Mouse (Mus musculus) heart, postnatal 0 days (tissue): ENCODE data around the gene Nckap5. TPM values are rescaled to one million over a fixed set of nuclear protein-coding genes. Genes with fewer than 3 reads are reported as not detected.

Experiments
- ATAC-seq: fragments of 200-750 bp; cut with Nextera tagmentation; 2 replicates; pipeline ENCODE4 v1.8.0; 2017; ENCODE audit warnings: low read depth, moderate number of reproducible peaks, moderate library complexity; ENCODE audit not compliant: insufficient read depth
- DNase-seq: peaks from one replicate; pipeline ENCODE4 v3.0.0-alpha.2; 2016; ENCODE audit warnings: low spot score
- H3K27ac ChIP-seq: fragments of 300-500 bp; sonication (generic); 2 replicates; pipeline ENCODE4 v1.5.1; 2014; ENCODE audit warnings: low read depth, mild to moderate bottlenecking
- H3K27me3 ChIP-seq: fragments of 300-500 bp; sonication (generic); 2 replicates; pipeline ENCODE4 v1.6.1; 2014; ENCODE audit warnings: low read length, mixed read lengths; ENCODE audit not compliant: control insufficient read depth, insufficient read depth
- H3K36me3 ChIP-seq: fragments of 300-500 bp; sonication (generic); replicated peaks from 2 replicates; pipeline ENCODE4 v1.6.1; 2014; ENCODE audit warnings: low read length, mixed read lengths; ENCODE audit not compliant: control insufficient read depth, insufficient read depth
- H3K4me1 ChIP-seq: fragments of 300-500 bp; sonication (generic); 2 replicates; pipeline ENCODE4 v1.6.1; 2014; ENCODE audit warnings: antibody characterized with exemption; ENCODE audit not compliant: control insufficient read depth, insufficient read depth
- H3K4me2 ChIP-seq: fragments of 300-500 bp; sonication (generic); 2 replicates; pipeline ENCODE4 v1.6.1; 2014; ENCODE audit warnings: low read depth, mild to moderate bottlenecking, low read length, moderate library complexity
- H3K4me3 ChIP-seq: fragments of 300-500 bp; sonication (generic); 2 replicates; pipeline ENCODE4 v1.5.1; 2014; ENCODE audit warnings: low read depth, low read length
- H3K9ac ChIP-seq: fragments of 300-500 bp; sonication (generic); replicated peaks from 2 replicates; pipeline ENCODE4 v1.6.1; 2014; ENCODE audit warnings: low read depth, low read length, mixed read lengths
- H3K9me3 ChIP-seq: fragments of 300-500 bp; sonication (generic); replicated peaks from 2 replicates; pipeline ENCODE4 v1.6.1; 2016; ENCODE audit warnings: low read length; ENCODE audit not compliant: control insufficient read depth
- CTCF ChIP-seq: IDR thresholded peaks from 2 replicates; pipeline ENCODE4 v1.5.1; 2016; ENCODE audit warnings: antibody characterized with exemption, control low read depth, low read depth
- EP300 ChIP-seq: IDR thresholded peaks from 2 replicates; pipeline ENCODE4 v1.6.1; 2016; ENCODE audit warnings: antibody characterized with exemption, low read depth
- WGBS: fragments of 180-500 bp; shearing (Covaris S2); extraction: QIAGEN DNeasy Blood & Tissue Kit; methylation state at CpG from one replicate; pipeline ENCODE4 v1.1.7; 2014; 5-methylcytosine and 5-hydroxymethylcytosine counted together
- polyA plus RNA-seq: library from polyadenylated mRNA; unstranded; fragments of >200 nt; fragmentation: Nextera tagmentation; extraction: Ambion mirVana; gene quantifications from 2 replicates; pipeline ENCODE4 v1.2.1, GENCODE M21; 2015
- total RNA-seq: library from RNA; depleted of rRNA; stranded (reverse); fragments of >200 nt; gene quantifications from 2 replicates; pipeline ENCODE4 v1.2.3, GENCODE M21; 2014; ENCODE audit warnings: low replicate concordance

Nckap5 gene
- total and polyA plus RNA-seq, 2 experiments from 2014 or later: 4.6 to 14.5 TPM

GRCm38 (mm10) chr1:126518067-126518466 is 312.5 kb downstream of the Nckap5 start:
- H3K9me3 ChIP-seq: no peaks in the 10 kb centered on the region
- 73% methylated on average over 3 of the region's 3 CpGs for WGBS
- no peaks in the 10 kb centered on the region for H3K36me3 ChIP-seq
- TF ChIP-seq EP300 (no peak), CTCF (no peak)
- no peak overlapping the region for H3K9ac ChIP-seq
- H3K4me3 ChIP-seq: no peak overlapping the region
- peaks cover 6% of the 10 kb centered on the region; the same call in 1 of the 2 replicates for H3K4me1 ChIP-seq
- H3K4me2 ChIP-seq: no peak overlapping the region
- H3K27me3 ChIP-seq: no peaks in the 10 kb centered on the region
- no peak overlapping the region for H3K27ac ChIP-seq
- DNase-seq (no peak), ATAC-seq (no peak)

GRCm38 (mm10) chr1:126517427-126517826 is 313.2 kb downstream of the Nckap5 start:
- no peaks in the 10 kb centered on the region for H3K9me3 ChIP-seq
- WGBS: 73% methylated on average over 1 of the region's 1 CpGs
- DNase-seq (no peak), ATAC-seq (no peak)
- H3K9ac ChIP-seq: no peak overlapping the region
- H3K27me3 ChIP-seq: no peaks in the 10 kb centered on the region
- no peak overlapping the region for H3K4me2 ChIP-seq
- peaks cover 6% of the 10 kb centered on the region; the same call in 1 of the 2 replicates for H3K4me1 ChIP-seq
- no peak overlapping the region for H3K4me3 ChIP-seq
- H3K27ac ChIP-seq: no peak overlapping the region
- no peaks in the 10 kb centered on the region for H3K36me3 ChIP-seq
- no peak for TF ChIP-seq EP300
- no peak for TF ChIP-seq CTCF

- no peak overlapping the region for H3K9ac ChIP-seq
- DNase-seq (no peak), ATAC-seq (no peak)
- H3K4me2 ChIP-seq: no peak overlapping the region
- H3K27ac ChIP-seq: no peak overlapping the region
- TF ChIP-seq CTCF: no peak
- TF ChIP-seq EP300: no peak
- H3K36me3 ChIP-seq: no peaks in the 10 kb centered on the region
- H3K4me3 ChIP-seq: no peak overlapping the region
- no peaks in the 10 kb centered on the region for H3K27me3 ChIP-seq
- no peaks in the 10 kb centered on the region for H3K9me3 ChIP-seq
- H3K4me1 ChIP-seq: peaks cover 6% of the 10 kb centered on the region; the same call in 1 of the 2 replicates
- 49% methylated on average over 3 of the region's 3 CpGs for WGBS
Observed at GRCm38 (mm10) chr1:126515054-126515756, 315.4 kb downstream of the Nckap5 start.

GRCm38 (mm10) chr1:126511835-126512445 is 318.7 kb downstream of the Nckap5 start:
- H3K4me1 ChIP-seq: no peaks in the 10 kb centered on the region
- WGBS: 72% methylated on average over 5 of the region's 5 CpGs
- no peak for DNase-seq
- TF ChIP-seq EP300 (no peak), CTCF (no peak)
- ATAC-seq: no peak
- no peaks in the 10 kb centered on the region for H3K27me3 ChIP-seq
- no peak overlapping the region for H3K4me3 ChIP-seq
- no peak overlapping the region for H3K27ac ChIP-seq
- no peaks in the 10 kb centered on the region for H3K36me3 ChIP-seq
- H3K9me3 ChIP-seq: no peaks in the 10 kb centered on the region
- no peak overlapping the region for H3K4me2 ChIP-seq
- H3K9ac ChIP-seq: no peak overlapping the region

GRCm38 (mm10) chr1:126504717-126505116 is 325.9 kb downstream of the Nckap5 start:
- no peak overlapping the region for H3K4me2 ChIP-seq
- H3K9ac ChIP-seq: no peak overlapping the region
- no peak overlapping the region for H3K27ac ChIP-seq
- H3K9me3 ChIP-seq: no peaks in the 10 kb centered on the region
- ATAC-seq (no peak), DNase-seq (no peak)
- no peaks in the 10 kb centered on the region for H3K36me3 ChIP-seq
- no peak overlapping the region for H3K4me3 ChIP-seq
- 75% methylated on average over 4 of the region's 4 CpGs for WGBS
- H3K4me1 ChIP-seq: no peaks in the 10 kb centered on the region
- no peak for TF ChIP-seq EP300
- TF ChIP-seq CTCF: no peak
- H3K27me3 ChIP-seq: no peaks in the 10 kb centered on the region
